Comparison of ENCODE assay signal across 12 mouse cellular contexts in the genomic region with DNA sequence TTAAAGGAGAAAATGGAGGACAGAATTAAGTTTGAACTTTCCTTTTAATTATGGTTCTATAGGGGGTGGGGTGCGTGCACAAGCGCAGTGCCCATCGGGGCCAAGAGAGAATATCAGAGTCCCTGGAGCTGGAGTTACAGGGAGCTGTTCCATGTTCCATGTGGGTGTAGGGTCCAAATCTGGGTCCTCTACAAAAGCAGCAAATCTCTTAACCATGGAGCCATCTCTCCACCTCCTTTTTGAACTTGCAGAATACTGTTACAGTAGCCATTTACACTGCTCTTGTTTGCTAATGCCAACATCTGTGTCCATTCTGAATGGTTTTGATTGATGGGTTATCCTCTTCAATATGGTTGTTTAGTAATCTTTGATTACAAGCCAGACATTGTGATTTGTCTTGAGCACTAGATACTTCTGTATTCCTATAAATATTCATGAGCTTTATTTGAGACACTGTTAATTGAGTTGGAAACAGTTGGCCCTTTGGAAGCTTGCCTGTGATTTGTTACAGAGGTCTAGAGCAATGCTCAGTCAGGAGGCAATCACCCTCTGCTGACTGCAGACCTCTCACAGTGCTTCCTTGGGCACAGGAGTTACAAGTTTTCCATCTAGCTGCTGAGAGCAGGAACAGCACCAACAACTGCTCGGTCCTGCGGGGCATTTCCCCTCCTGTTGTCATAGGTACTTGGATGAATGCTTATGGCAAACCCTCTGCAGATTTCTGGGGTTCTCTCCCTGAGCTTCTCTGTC. TPM values are rescaled to one million over a fixed set of nuclear protein-coding genes. Genes with fewer than 3 reads are reported as not detected.
A peak's percentile ranks its signal among the peaks of the same experiment; 100 is the strongest.
DNase-seq lines count a peak whose midpoint lies in the region; ATAC-seq and TF ChIP-seq lines count a peak whose summit lies in the region.
"Had no signal": no experiment of that assay in that cellular context is flagged by ENCODE, and none has a peak within 500 bp of the region (broad histone marks: within the 10 kb centered on the region; RNA-seq: fewer than 3 reads in every experiment).

No protein-coding gene starts in this region.

- WGBS in heart, adult 2 months = 87% methylated on average over 5 of the region's 5 CpGs
- WGBS in forebrain, embryonic 14.5 days = 57% methylated on average over 5 of the region's 5 CpGs
- WGBS in hindbrain, postnatal 0 days = 48% methylated on average over 5 of the region's 5 CpGs
- WGBS in liver, postnatal 0 days (ENCODE audit: insufficient replicate concordance) = 88% methylated on average over 5 of the region's 5 CpGs

- no peaks in the 10 kb centered on the region for H3K4me1 ChIP-seq in heart, adult 2 months (ENCODE audit: control insufficient read depth, insufficient read depth, low read length)
- H3K4me1 ChIP-seq in forebrain, embryonic 14.5 days (ENCODE audit: control insufficient read depth, insufficient read depth, low read length) = peaks cover 10% of the 10 kb centered on the region; the same call in 1 of the 2 replicates
- 0 out of 2 replicates have a peak, but pooled peaks cover 6% of the 10 kb centered on the region for H3K4me1 ChIP-seq in hindbrain, postnatal 0 days (ENCODE audit: insufficient read depth, low read length)
- no peaks in the 10 kb centered on the region for H3K4me1 ChIP-seq in liver, postnatal 0 days (ENCODE audit: insufficient read depth)
- H3K4me1 ChIP-seq: embryonic facial prominence, embryonic 15.5 days had no signal

- intact Hi-C loops in heart, adult 2 months (cut with DNase I) = no loop called here
- intact Hi-C loops in left cerebral cortex, postnatal 4 days (cut with DNase I) = no loop called here

- H3K9me3 ChIP-seq in forebrain, embryonic 14.5 days (replicated peaks; ENCODE audit: control insufficient read depth, low read length) = no peaks in the 10 kb centered on the region
- no peaks in the 10 kb centered on the region for H3K9me3 ChIP-seq in hindbrain, postnatal 0 days (ENCODE audit: low read length)
- no peaks in the 10 kb centered on the region for H3K9me3 ChIP-seq in liver, postnatal 0 days (ENCODE audit: low read length)
- H3K9me3 ChIP-seq: embryonic facial prominence, embryonic 15.5 days had no signal

- H3K4me3 ChIP-seq in heart, adult 2 months = no peak overlapping the region
- H3K4me3 ChIP-seq in forebrain, embryonic 14.5 days (ENCODE audit: low read depth, low read length) = no peak overlapping the region
- no peak overlapping the region for H3K4me3 ChIP-seq in hindbrain, postnatal 0 days (ENCODE audit: low read length)
- H3K4me3 ChIP-seq in liver, postnatal 0 days (ENCODE audit: low read depth, low read length) = no peak overlapping the region
- H3K4me3 ChIP-seq: embryonic facial prominence, embryonic 15.5 days; heart, embryonic 12.5 days had no signal

- peak; percentile 94 for ATAC-seq in forebrain, embryonic 14.5 days
- peak; percentile 89 for ATAC-seq in hindbrain, postnatal 0 days
- no peak for ATAC-seq in liver, postnatal 0 days

- no peaks in the 10 kb centered on the region for H3K36me3 ChIP-seq in heart, adult 2 months (ENCODE audit: control insufficient read depth, insufficient read depth, low read length)
- H3K36me3 ChIP-seq in forebrain, embryonic 14.5 days (ENCODE audit: control insufficient read depth, insufficient read depth, low read length) = no peaks in the 10 kb centered on the region
- no peaks in the 10 kb centered on the region for H3K36me3 ChIP-seq in hindbrain, postnatal 0 days (ENCODE audit: insufficient read depth, low read length)
- peaks cover 23% of the 10 kb centered on the region for H3K36me3 ChIP-seq in liver, postnatal 0 days (replicated peaks; ENCODE audit: insufficient read depth, low read length)

- H3K27ac ChIP-seq in heart, adult 2 months = no peak overlapping the region
- H3K27ac ChIP-seq in forebrain, embryonic 14.5 days (ENCODE audit: low read depth, low read length) = no peak overlapping the region; the same call in 1 of the 2 replicates
- H3K27ac ChIP-seq in hindbrain, postnatal 0 days = no peak overlapping the region
- H3K27ac ChIP-seq in liver, postnatal 0 days (ENCODE audit: low read depth) = no peak overlapping the region
- H3K27ac ChIP-seq: embryonic facial prominence, embryonic 15.5 days had no signal

- TF ChIP-seq EP300 in heart, adult 2 months (IDR thresholded peaks at IDR 0.05; ENCODE audit: insufficient read depth, low read depth, low read length) = no peak
- no peak for TF ChIP-seq EP300 in liver, postnatal 0 days (IDR thresholded peaks at IDR 0.05; ENCODE audit: low read depth)

- H3K9ac ChIP-seq in heart, adult 2 months (ENCODE audit: low read depth, low read length) = no peak overlapping the region
- H3K9ac ChIP-seq in forebrain, embryonic 14.5 days (ENCODE audit: low read length) = no peak overlapping the region
- no peak overlapping the region for H3K9ac ChIP-seq in hindbrain, postnatal 0 days (replicated peaks; ENCODE audit: low read length)
- no peak overlapping the region for H3K9ac ChIP-seq in liver, postnatal 0 days (replicated peaks)
- H3K9ac ChIP-seq: embryonic facial prominence, embryonic 15.5 days; heart, embryonic 12.5 days had no signal

- no peaks in the 10 kb centered on the region for H3K79me2 ChIP-seq in heart, adult 2 months (replicated peaks; ENCODE audit: control insufficient read depth, insufficient read depth, low read length)

- no peak for TF ChIP-seq POLR2A in heart, adult 2 months (IDR thresholded peaks at IDR 0.05; ENCODE audit: insufficient read depth, low read depth, low read length)

- no peak for TF ChIP-seq CTCF in heart, adult 2 months (IDR thresholded peaks at IDR 0.05)
- peak; percentile 50 for TF ChIP-seq CTCF in hindbrain, postnatal 0 days (IDR thresholded peaks at IDR 0.05; ENCODE audit: low read depth)
- no peak for TF ChIP-seq CTCF in liver, postnatal 0 days (IDR thresholded peaks at IDR 0.05; ENCODE audit: low read depth)

- peak; percentile 55 for DNase-seq in heart, adult 11 months
- no peak for DNase-seq in heart, adult 2 months
- DNase-seq in left cerebral cortex, postnatal 4 days = peak; percentile 77
- no peak for DNase-seq in left cerebral cortex, adult 18-20 months (ENCODE audit: low spot score in 2 of 2)
- peak; percentile 92 for DNase-seq in forebrain, embryonic 14.5 days (ENCODE audit: low spot score)
- peak; percentile 89 for DNase-seq in hindbrain, postnatal 0 days (ENCODE audit: low spot score)
- DNase-seq in liver, postnatal 0 days = no peak
- DNase-seq: kidney, postnatal 10 days; lung, postnatal 10 days; thymus, postnatal 14 days had no signal

- H3K27me3 ChIP-seq in heart, adult 2 months (ENCODE audit: control insufficient read depth, insufficient read depth, low read length) = no peaks in the 10 kb centered on the region
- no peaks in the 10 kb centered on the region for H3K27me3 ChIP-seq in forebrain, embryonic 14.5 days (replicated peaks; ENCODE audit: control insufficient read depth, insufficient read depth, low read length)
- no peaks in the 10 kb centered on the region for H3K27me3 ChIP-seq in hindbrain, postnatal 0 days (ENCODE audit: insufficient read depth, low read length)
- H3K27me3 ChIP-seq in liver, postnatal 0 days (ENCODE audit: insufficient read depth, low read length) = no peaks in the 10 kb centered on the region
- H3K27me3 ChIP-seq: embryonic facial prominence, embryonic 15.5 days; heart, embryonic 12.5 days had no signal

- H3K4me2 ChIP-seq in forebrain, embryonic 14.5 days (ENCODE audit: low read length) = no peak overlapping the region
- no peak overlapping the region for H3K4me2 ChIP-seq in hindbrain, postnatal 0 days (ENCODE audit: low read depth, low read length)
- no peak overlapping the region for H3K4me2 ChIP-seq in liver, postnatal 0 days (ENCODE audit: low read depth, low read length)
- H3K4me2 ChIP-seq: embryonic facial prominence, embryonic 15.5 days; heart, embryonic 12.5 days had no signal

RNA-seq across cellular contexts. Expression of gene Dtnbp1, which starts 41.2 kb away (rescaled TPM):
- total RNA-seq in heart, adult 2 months (2021) = 100 to 1,000 TPM; 107 to 139 TPM
- 122 and 163 TPM in 2 replicates for polyA plus RNA-seq in heart, adult 2 months (2012; rRNA removed)
- 10 to 100 TPM; 73.2 to 80.5 TPM for total RNA-seq in left cerebral cortex, postnatal 4 days (2021)
- 10 to 100 TPM; 79.6 to 81.2 TPM for total RNA-seq in left cerebral cortex, adult 18-20 months (2021)
- 114 and 122 TPM in 2 replicates for polyA plus RNA-seq in forebrain, embryonic 14.5 days (2014; fragmentation: Nextera tagmentation; extraction: Ambion mirVana)
- 90.7 and 97.6 TPM in 2 replicates for total RNA-seq in hindbrain, postnatal 0 days (2014; rRNA removed)
- 114 and 127 TPM in 2 replicates for polyA plus RNA-seq in hindbrain, postnatal 0 days (2015; fragmentation: Nextera tagmentation; extraction: Ambion mirVana)
- polyA plus RNA-seq in liver, postnatal 0 days (2015; fragmentation: Nextera tagmentation; extraction: Ambion mirVana) = 34.2 and 40.5 TPM in 2 replicates

Comparison
In these comparisons a context has a peak if more than half of its experiments do, and no peak if none do; other contexts are left out.
1. DNase-seq: peak in heart, adult 11 months (single experiment), left cerebral cortex, postnatal 4 days (single experiment), forebrain, embryonic 14.5 days (single experiment) and hindbrain, postnatal 0 days (single experiment); none in heart, adult 2 months (0 of 2), left cerebral cortex, adult 18-20 months (0 of 2) and liver, postnatal 0 days (single experiment).